Mouse (Mus musculus) CH12.LX (cell line): Measurements from ENCODE around the gene Gm37240. TPM values are rescaled to one million over a fixed set of nuclear protein-coding genes. Genes with fewer than 3 reads are reported as not detected.

Experiments
- DNase-seq: peaks from one replicate; pipeline ENCODE4 v3.0.0-alpha.2; 2013; ENCODE audit errors: extremely low read depth
- H3K27ac ChIP-seq: 2 replicates; pipeline ENCODE4 v1.5.1; 2012; ENCODE audit warnings: low read depth, mild to moderate bottlenecking, control low read depth, moderate library complexity; ENCODE audit not compliant: insufficient read depth
- H3K27me3 ChIP-seq: replicated peaks from 2 replicates; pipeline ENCODE3; 2012; ENCODE audit warnings: inconsistent platforms
- H3K36me3 ChIP-seq, 2 experiments: replicated peaks in 1 of 2; 2 replicates each; pipeline versions ENCODE3 to v1.6.1; 2012; ENCODE audit warnings: inconsistent platforms in 1 of 2, low read length in 1 of 2, mild to moderate bottlenecking in 1 of 2, mixed read lengths in 1 of 2, moderate library complexity in 1 of 2; ENCODE audit not compliant: control insufficient read depth in 1 of 2, insufficient read depth in 1 of 2
- H3K4me1 ChIP-seq, 2 experiments: 2 replicates each; pipeline ENCODE4 v1.6.1; 2012; ENCODE audit warnings: inconsistent platforms in 1 of 2, moderate library complexity in 1 of 2; ENCODE audit not compliant: insufficient read depth in 2 of 2, control insufficient read depth in 1 of 2
- H3K4me2 ChIP-seq: 2 replicates; pipeline ENCODE4 v1.6.1; 2012; ENCODE audit warnings: low read depth, mild to moderate bottlenecking, control low read depth; ENCODE audit not compliant: poor library complexity, insufficient read depth, severe bottlenecking
- H3K4me3 ChIP-seq, 3 experiments: fragments of 150-350 bp in 1 of 3; sonication (generic) in 1 of 3; replicated peaks in 1 of 3; 2 replicates each; pipeline versions ENCODE3 to v1.5.1; 2011 to 2012; ENCODE audit warnings: low read depth in 2 of 3, low read length in 2 of 3, mild to moderate bottlenecking in 2 of 3, moderate library complexity in 2 of 3, control low read depth in 1 of 3, improper control_type of control experiment in 1 of 3, inconsistent platforms in 1 of 3, mixed read lengths in 1 of 3; ENCODE audit not compliant: poor library complexity in 1 of 3
- H3K79me2 ChIP-seq: replicated peaks from 2 replicates; pipeline ENCODE4 v1.6.1; 2012; ENCODE audit warnings: mild to moderate bottlenecking, moderate library complexity; ENCODE audit not compliant: control insufficient read depth, poor library complexity, insufficient read depth, severe bottlenecking; ENCODE audit errors: extremely low read depth
- H3K9ac ChIP-seq: 2 replicates; pipeline ENCODE4 v1.6.1; 2012; ENCODE audit warnings: low read depth, mild to moderate bottlenecking, control low read depth, moderate library complexity; ENCODE audit not compliant: insufficient read depth
- H3K9me3 ChIP-seq: replicated peaks from 2 replicates; pipeline ENCODE3; 2012; ENCODE audit warnings: low read length, inconsistent platforms, mixed read lengths
- BHLHE40 ChIP-seq: IDR thresholded peaks from 2 replicates; pipeline ENCODE4 v1.6.1; 2011; ENCODE audit warnings: mild to moderate bottlenecking, low read depth, low read length, improper control_type of control experiment
- CHD1 ChIP-seq: IDR thresholded peaks from 2 replicates; pipeline ENCODE4 v1.6.1; 2012; ENCODE audit warnings: low read depth, low read length, improper control_type of control experiment, inconsistent platforms
- CHD2 ChIP-seq: IDR thresholded peaks from 2 replicates; pipeline ENCODE4 v1.6.1; 2011; ENCODE audit warnings: low read length, improper control_type of control experiment
- CTCF ChIP-seq, 2 experiments: IDR thresholded peaks in 1 of 2; conservative IDR thresholded peaks in 1 of 2; 2 replicates each; pipeline ENCODE4 v1.5.1; 2011 to 2012; ENCODE audit warnings: low read depth in 2 of 2, low read length in 2 of 2, improper control_type of control experiment in 1 of 2, inconsistent platforms in 1 of 2, mild to moderate bottlenecking in 1 of 2, moderate library complexity in 1 of 2
- E2F4 ChIP-seq: IDR thresholded peaks from 2 replicates; pipeline ENCODE4 v1.6.1; 2011; ENCODE audit warnings: low read depth, low read length, improper control_type of control experiment; ENCODE audit not compliant: insufficient replicate concordance
- ELF1 ChIP-seq: IDR thresholded peaks from 2 replicates; pipeline ENCODE4 v1.6.1; 2014; ENCODE audit warnings: low read depth, mild to moderate bottlenecking, inconsistent platforms, low read length, improper control_type of control experiment
- EP300 ChIP-seq: IDR thresholded peaks from 2 replicates; pipeline ENCODE4 v1.6.1; 2011; ENCODE audit warnings: low read length, improper control_type of control experiment
- ETS1 ChIP-seq: conservative IDR thresholded peaks from 2 replicates; pipeline ENCODE4 v1.6.1; 2012; ENCODE audit warnings: low read depth, mild to moderate bottlenecking, inconsistent platforms, low read length, improper control_type of control experiment, moderate library complexity
- GABPA ChIP-seq: IDR thresholded peaks from 2 replicates; pipeline ENCODE4 v1.6.1; 2012; ENCODE audit warnings: low read depth, low read length, improper control_type of control experiment, inconsistent platforms; ENCODE audit not compliant: insufficient replicate concordance
- HCFC1 ChIP-seq: IDR thresholded peaks from 2 replicates; pipeline ENCODE4 v1.6.1; 2012; ENCODE audit warnings: low read depth, mild to moderate bottlenecking, inconsistent platforms, low read length, improper control_type of control experiment
- IRF4 ChIP-seq: IDR thresholded peaks from 2 replicates; pipeline ENCODE4 v1.6.1; 2014; ENCODE audit warnings: low read depth, mild to moderate bottlenecking, inconsistent platforms, low read length, improper control_type of control experiment
- JUN ChIP-seq: IDR thresholded peaks from 2 replicates; pipeline ENCODE4 v1.6.1; 2011; ENCODE audit warnings: low read depth, mild to moderate bottlenecking, low read length, improper control_type of control experiment, moderate library complexity; ENCODE audit not compliant: insufficient read depth
- JUND ChIP-seq: conservative IDR thresholded peaks from 2 replicates; pipeline ENCODE4 v1.6.1; 2011; ENCODE audit warnings: low read depth, low read length, improper control_type of control experiment
- KAT2A ChIP-seq: IDR thresholded peaks from 2 replicates; pipeline ENCODE4 v1.6.1; 2012; ENCODE audit warnings: low read length, improper control_type of control experiment, inconsistent platforms; ENCODE audit not compliant: insufficient replicate concordance
- MAFK ChIP-seq: IDR thresholded peaks from 2 replicates; pipeline ENCODE4 v1.6.1; 2011; ENCODE audit warnings: low read length, improper control_type of control experiment; ENCODE audit not compliant: insufficient replicate concordance
- MAX ChIP-seq: IDR thresholded peaks from 2 replicates; pipeline ENCODE4 v1.6.1; 2011; ENCODE audit warnings: low read length, improper control_type of control experiment
- MAZ ChIP-seq: IDR thresholded peaks from 2 replicates; pipeline ENCODE4 v1.6.1; 2012; ENCODE audit warnings: low read depth, mild to moderate bottlenecking, inconsistent platforms, low read length, improper control_type of control experiment, moderate library complexity
- MEF2A ChIP-seq: IDR thresholded peaks from 2 replicates; pipeline ENCODE4 v1.6.1; 2014; ENCODE audit warnings: low read depth, mild to moderate bottlenecking, inconsistent platforms, low read length, improper control_type of control experiment, borderline replicate concordance
- MXI1 ChIP-seq: IDR thresholded peaks from 2 replicates; pipeline ENCODE4 v1.6.1; 2011; ENCODE audit warnings: mild to moderate bottlenecking, low read depth, low read length, improper control_type of control experiment
- MYC ChIP-seq: IDR thresholded peaks from 2 replicates; pipeline ENCODE4 v1.6.1; 2011; ENCODE audit warnings: low read depth, mild to moderate bottlenecking, improper control_type of control experiment, low read length
- NELFE ChIP-seq: IDR thresholded peaks from 2 replicates; pipeline ENCODE4 v1.6.1; 2011; ENCODE audit warnings: low read depth, low read length, improper control_type of control experiment
- NRF1 ChIP-seq: IDR thresholded peaks from 2 replicates; pipeline ENCODE4 v1.6.1; 2014; ENCODE audit warnings: low read depth, mild to moderate bottlenecking, inconsistent platforms, low read length, improper control_type of control experiment, moderate library complexity
- PAX5 ChIP-seq: IDR thresholded peaks from 2 replicates; pipeline ENCODE4 v1.6.1; 2012; ENCODE audit warnings: low read length, inconsistent platforms, mixed read lengths
- POLR2A ChIP-seq: IDR thresholded peaks from 2 replicates; pipeline ENCODE4 v1.6.1; 2011; ENCODE audit warnings: low read depth, mild to moderate bottlenecking, improper control_type of control experiment, low read length
- POLR2AphosphoS2 ChIP-seq: IDR thresholded peaks from 2 replicates; pipeline ENCODE4 v1.6.1; 2011; ENCODE audit warnings: low read depth, low read length, improper control_type of control experiment
- RAD21 ChIP-seq: IDR thresholded peaks from 2 replicates; pipeline ENCODE4 v1.6.1; 2011; ENCODE audit warnings: low read depth, mild to moderate bottlenecking, low read length, improper control_type of control experiment, moderate library complexity
- RCOR1 ChIP-seq: conservative IDR thresholded peaks from 2 replicates; pipeline ENCODE4 v1.6.1; 2012; ENCODE audit warnings: low read depth, mild to moderate bottlenecking, inconsistent platforms, low read length, improper control_type of control experiment
- SIN3A ChIP-seq: IDR thresholded peaks from 2 replicates; pipeline ENCODE4 v1.6.1; 2012; ENCODE audit warnings: low read length, improper control_type of control experiment, inconsistent platforms
- SMC3 ChIP-seq: IDR thresholded peaks from 2 replicates; pipeline ENCODE4 v1.6.1; 2011; ENCODE audit warnings: low read depth, low read length, improper control_type of control experiment
- TBP ChIP-seq: conservative IDR thresholded peaks from 2 replicates; pipeline ENCODE4 v1.6.1; 2011; ENCODE audit warnings: low read depth, low read length, improper control_type of control experiment
- TCF12 ChIP-seq: IDR thresholded peaks from 2 replicates; pipeline ENCODE4 v1.6.1; 2014; ENCODE audit warnings: low read depth, mild to moderate bottlenecking, inconsistent platforms, low read length, improper control_type of control experiment
- UBTF ChIP-seq: IDR thresholded peaks from 2 replicates; pipeline ENCODE4 v1.6.1; 2012; ENCODE audit warnings: low read depth, mild to moderate bottlenecking, inconsistent platforms, low read length, improper control_type of control experiment, moderate library complexity
- USF1 ChIP-seq: IDR thresholded peaks from 2 replicates; pipeline ENCODE4 v1.6.1; 2014; ENCODE audit warnings: low read depth, mild to moderate bottlenecking, inconsistent platforms, low read length, improper control_type of control experiment
- USF2 ChIP-seq: conservative IDR thresholded peaks from 2 replicates; pipeline ENCODE4 v1.6.1; 2011; ENCODE audit warnings: low read depth, low read length, improper control_type of control experiment
- ZC3H11A ChIP-seq: IDR thresholded peaks from 2 replicates; pipeline ENCODE4 v1.6.1; 2012; ENCODE audit warnings: low read depth, mild to moderate bottlenecking, inconsistent platforms, low read length, improper control_type of control experiment
- ZKSCAN1 ChIP-seq: IDR thresholded peaks from 2 replicates; pipeline ENCODE4 v1.6.1; 2012; ENCODE audit warnings: low read depth, inconsistent platforms, low read length, improper control_type of control experiment, borderline replicate concordance
- ZMIZ1 ChIP-seq: IDR thresholded peaks from 2 replicates; pipeline ENCODE4 v1.6.1; 2012; ENCODE audit warnings: low read depth, mild to moderate bottlenecking, inconsistent platforms, low read length, improper control_type of control experiment
- ZNF384 ChIP-seq: IDR thresholded peaks from 2 replicates; pipeline ENCODE4 v1.6.1; 2012; ENCODE audit warnings: low read depth, low read length, improper control_type of control experiment, inconsistent platforms
- dilution Hi-C: fragments of 300-500 bp; cut with MboI; formaldehyde crosslinking; loops from 2 replicates; pipeline ENCODE4 v1.14.3; 2020; ENCODE audit warnings: low sequenced_read_pairs; ENCODE audit not compliant: extremely low pct_unique_long_range_greater_than_20kb, extremely low pct_ligation_motif_present
- in situ Hi-C: fragments of 300-500 bp; cut with MboI; formaldehyde crosslinking; loops from 3 replicates; pipeline ENCODE4 v1.14.3; 2019; ENCODE audit warnings: low sequenced_read_pairs, low pct_ligation_motif_present, low pct_unique_long_range_greater_than_20kb, mixed read lengths
- polyA plus RNA-seq: library from polyadenylated mRNA; unstranded; fragments of >175 nt; gene quantifications from 2 replicates; pipeline ENCODE4 v1.2.1, GENCODE M21; 2012; ENCODE audit warnings: low read depth; ENCODE audit not compliant: insufficient read length
- total RNA-seq, 2 experiments: library from RNA; depleted of rRNA; stranded (reverse); fragments of 300-350 nt in 1 of 2; fragments of >200 nt in 1 of 2; gene quantifications; 2 replicates each; pipeline ENCODE4 v1.2.3; 2012 to 2014

Gene Gm37240
- total and polyA plus RNA-seq, 3 experiments: 0.08 to 0.19 (median 0.14) TPM

GRCm38 (mm10) chr3:84952135-84952534, 935.2 kb downstream of the Gm37240 start:
- in situ Hi-C loops: no loop called here
- Histone ChIP-seq H3K36me3 (peaks cover 0 to 13% of the 10 kb centered on the region in 2 experiments), H3K27me3 (no peaks in the 10 kb centered on the region), H3K4me2 (peak overlapping the region; percentile 95; the same call in 1 of the 2 replicates), H3K9ac (peak overlapping the region; percentile 74), H3K79me2 (peaks cover 16% of the 10 kb centered on the region), H3K9me3 (no peaks in the 10 kb centered on the region), H3K4me1 (peaks cover 2 to 18% of the 10 kb centered on the region in 2 experiments; a peak in 2 of 4 replicates), H3K27ac (peak overlapping the region; percentile 91), H3K4me3 (peak overlapping the region; percentile 51 to 70 (median 69))
- peak; percentile 71 for DNase-seq
- TF ChIP-seq CHD2: no peak
- TF ChIP-seq MAX: 0 out of 2 replicates have a peak, but pooled peaks have one; percentile 2
- no peak for TF ChIP-seq HCFC1
- peak; percentile 35; the same call in 1 of the 2 replicates for TF ChIP-seq POLR2AphosphoS2
- TF ChIP-seq MXI1: 0 out of 2 replicates have a peak, but pooled peaks have one; percentile 46
- peak; percentile 62 for TF ChIP-seq TCF12
- TF ChIP-seq BHLHE40: peak; percentile 24
- TF ChIP-seq ZNF384: no peak
- TF ChIP-seq USF2: no peak
- TF ChIP-seq RCOR1: no peak
- TF ChIP-seq MAZ: no peak
- TF ChIP-seq SIN3A: no peak; the same call in 1 of the 2 replicates
- no peak for TF ChIP-seq RAD21
- no peak for TF ChIP-seq JUND
- no peak for TF ChIP-seq ZC3H11A
- no peak; the same call in 1 of the 2 replicates for TF ChIP-seq UBTF
- TF ChIP-seq NRF1: peak; percentile 37; the same call in 1 of the 2 replicates
- no peak for TF ChIP-seq ETS1
- peak; percentile 62 for TF ChIP-seq TBP
- TF ChIP-seq MAFK: no peak
- TF ChIP-seq ZKSCAN1: no peak
- TF ChIP-seq E2F4: no peak
- TF ChIP-seq SMC3: no peak
- TF ChIP-seq CHD1: peak; percentile 98
- TF ChIP-seq IRF4: peak; percentile 53; the same call in 1 of the 2 replicates
- no peak for TF ChIP-seq CTCF (conservative IDR thresholded peaks at IDR 0.05 in 1 of 2, IDR thresholded peaks at IDR 0.05 in 1 of 2; ENCODE audit: low read depth in 2 of 2, low read length in 2 of 2)
- 0 out of 2 replicates have a peak, but pooled peaks have one; percentile 4 for TF ChIP-seq ELF1
- peak; percentile 67 for TF ChIP-seq NELFE
- TF ChIP-seq JUN: no peak
- TF ChIP-seq USF1: no peak
- TF ChIP-seq MYC: no peak; the same call in 1 of the 2 replicates
- TF ChIP-seq EP300: no peak
- TF ChIP-seq POLR2A: peak; percentile 82
- no peak for TF ChIP-seq GABPA
- no peak for TF ChIP-seq KAT2A
- TF ChIP-seq MEF2A: peak; percentile 54; the same call in 1 of the 2 replicates
- peak; percentile 83 for TF ChIP-seq ZMIZ1
- no peak for TF ChIP-seq PAX5
- dilution Hi-C loops: no loop called here
